Mouse (Mus musculus) spleen, postnatal 10 days (tissue): ENCODE data around the gene Lrrc52.

ENCODE experiments used
- DNase-seq, 2 experiments: peaks; one replicate each; pipeline ENCODE4 v3.0.0; 2021 to 2022; ENCODE audit warnings: low spot score in 2 of 2

The Lrrc52 gene

GRCm38 (mm10) chr1:167436186-167436975 lies 30.2 kb downstream of the Lrrc52 start:
- no peak for DNase-seq

- DNase-seq, result no peak
Measured at GRCm38 (mm10) chr1:167434931-167435330, 31.6 kb downstream of the Lrrc52 start.

GRCm38 (mm10) chr1:167430976-167431676 lies 35.5 kb downstream of the Lrrc52 start:
- DNase-seq, result no peak

- no peak for DNase-seq
Measured at GRCm38 (mm10) chr1:167426681-167427080, 39.9 kb downstream of the Lrrc52 start.

GRCm38 (mm10) chr1:167425572-167425971 lies 41.0 kb downstream of the Lrrc52 start:
- DNase-seq, result no peak

GRCm38 (mm10) chr1:167422501-167423240 lies 43.9 kb downstream of the Lrrc52 start:
- no peak for DNase-seq

GRCm38 (mm10) chr1:167414846-167415245 lies 51.7 kb downstream of the Lrrc52 start:
- peak; percentile 49 to 76 for DNase-seq

GRCm38 (mm10) chr1:167411991-167412715 lies 54.4 kb downstream of the Lrrc52 start:
- no peak for DNase-seq

GRCm38 (mm10) chr1:167409601-167410000 lies 57.0 kb downstream of the Lrrc52 start:
- no peak for DNase-seq

- DNase-seq, result no peak
Measured at GRCm38 (mm10) chr1:167405237-167405636, 61.3 kb downstream of the Lrrc52 start.
